Mouse (Mus musculus): Measurements from ENCODE around the gene Odf2.
"Not testable (repeated sequence)": the region's sequence is repeated elsewhere in the genome, so short reads cannot be mapped to it uniquely, and the experiment has no call there.

Gene Odf2

GRCm38 (mm10) chr2:29869646-29870451 is 19.2 kb upstream of the Odf2 start:
- DNase-seq: peak in 1 of 2 experiments; percentile 8

DNA sequence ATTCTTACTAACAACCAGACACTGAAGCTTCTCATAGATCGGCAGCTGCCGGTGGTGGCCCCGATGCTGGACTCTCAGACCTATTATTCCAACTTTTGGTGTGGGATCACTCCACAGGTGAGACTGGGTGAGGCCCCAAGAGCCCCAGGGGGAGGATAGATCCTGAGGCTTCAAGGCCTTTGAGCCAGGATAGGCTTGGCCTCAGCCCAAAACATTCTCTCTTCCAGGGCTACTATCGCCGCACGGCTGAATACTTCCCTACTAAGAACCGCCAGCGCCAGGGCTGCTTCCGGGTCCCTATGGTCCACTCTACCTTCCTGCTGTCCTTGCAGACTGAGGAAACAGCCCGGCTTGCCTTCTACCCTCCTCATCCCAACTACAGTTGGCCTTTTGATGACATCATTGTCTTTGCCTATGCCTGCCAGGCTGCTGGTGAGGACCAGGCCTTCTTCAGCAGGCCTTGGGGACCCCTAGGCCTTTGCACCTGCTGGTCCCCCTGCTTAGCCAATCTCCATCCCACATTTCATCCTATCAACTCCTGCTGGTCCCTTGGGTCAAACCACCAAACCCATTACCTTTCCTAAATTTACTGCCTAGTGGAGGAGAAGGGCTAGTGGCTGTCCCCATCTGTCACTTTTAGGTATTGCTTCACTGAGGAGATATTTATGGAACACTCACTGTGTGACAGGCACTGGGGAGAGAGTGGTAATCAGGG is 16.3 kb upstream of the Odf2 start:
- DNase-seq: no peak

GRCm38 (mm10) chr2:29873801-29874200 is 15.2 kb upstream of the Odf2 start:
- DNase-seq: no peak

DNA sequence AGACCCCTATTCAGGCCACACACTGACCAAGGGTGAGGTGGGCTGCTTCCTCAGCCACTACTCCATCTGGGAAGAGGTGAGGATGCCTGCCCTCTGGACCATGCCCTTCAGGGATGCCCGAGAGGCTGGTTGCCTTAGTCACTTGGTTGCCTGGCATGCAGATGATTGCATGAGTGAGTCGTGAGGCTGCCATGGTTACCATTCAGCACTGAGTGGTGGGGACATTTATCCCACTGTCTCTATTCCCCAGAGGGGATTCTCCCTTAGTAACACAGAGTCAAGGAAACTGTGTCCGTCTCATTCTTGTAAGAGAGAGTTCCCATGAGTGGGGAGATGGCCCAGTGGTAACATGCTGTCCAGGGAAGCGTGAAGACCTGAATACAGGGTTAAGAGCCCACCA is 11.0 kb upstream of the Odf2 start:
- no peak for DNase-seq

- DNase-seq: no peak
These were observed 9.8 kb upstream of the Odf2 start for GRCm38 (mm10) chr2:29879191-29879590.

GRCm38 (mm10) chr2:29879964-29880830 is 8.8 kb upstream of the Odf2 start:
- no peak for DNase-seq

- DNase-seq: not testable (repeated sequence)
These were observed 2.2 kb upstream of the Odf2 start for GRCm38 (mm10) chr2:29886659-29887292.

GRCm38 (mm10) chr2:29889991-29890833 is 1.2 kb downstream of the Odf2 start:
- DNase-seq: peak; percentile 91 to 92

DNA sequence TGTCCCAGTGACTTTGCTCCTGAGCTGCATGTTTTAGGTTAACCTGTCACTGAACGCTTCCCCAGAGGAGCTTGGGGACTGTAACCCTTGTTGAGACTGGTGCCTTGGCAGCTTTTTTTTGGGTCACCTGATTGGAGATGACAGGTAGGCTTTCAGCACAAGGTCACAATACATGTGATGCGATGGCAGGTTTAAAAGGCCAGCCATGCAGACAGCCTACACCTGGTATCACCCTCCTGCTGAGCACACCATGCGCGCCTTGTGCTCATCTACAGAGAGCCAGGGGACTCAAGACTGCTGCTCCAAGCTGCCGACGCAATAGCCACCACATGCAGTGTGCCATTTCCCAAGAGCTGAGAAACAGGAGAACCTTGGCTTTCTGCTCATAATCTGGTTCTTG is 2.8 kb downstream of the Odf2 start:
- no peak for DNase-seq

- no peak for DNase-seq
These were observed 7.0 kb downstream of the Odf2 start for GRCm38 (mm10) chr2:29896071-29896470.

DNA sequence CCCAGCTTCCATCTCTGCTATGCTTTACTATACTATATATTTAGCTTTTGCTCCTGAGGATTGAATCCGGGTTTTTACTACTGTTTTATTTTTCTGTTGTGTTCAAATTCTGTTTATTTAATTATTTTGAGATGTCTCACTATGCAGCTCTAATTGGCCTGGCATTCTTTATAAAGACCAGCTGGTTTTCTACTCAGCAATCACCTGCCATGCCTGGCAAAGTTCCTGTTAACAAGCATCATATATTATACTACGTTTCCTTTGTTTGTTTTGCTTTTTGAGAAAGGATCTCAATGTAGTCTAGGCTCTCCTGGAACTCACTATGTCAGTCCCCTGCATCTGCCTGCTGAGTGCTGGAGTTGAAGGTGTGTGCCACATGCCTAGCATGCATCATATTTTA is 8.3 kb downstream of the Odf2 start:
- DNase-seq: no peak

GRCm38 (mm10) chr2:29898081-29898480 is 9.1 kb downstream of the Odf2 start:
- DNase-seq: no peak

DNA sequence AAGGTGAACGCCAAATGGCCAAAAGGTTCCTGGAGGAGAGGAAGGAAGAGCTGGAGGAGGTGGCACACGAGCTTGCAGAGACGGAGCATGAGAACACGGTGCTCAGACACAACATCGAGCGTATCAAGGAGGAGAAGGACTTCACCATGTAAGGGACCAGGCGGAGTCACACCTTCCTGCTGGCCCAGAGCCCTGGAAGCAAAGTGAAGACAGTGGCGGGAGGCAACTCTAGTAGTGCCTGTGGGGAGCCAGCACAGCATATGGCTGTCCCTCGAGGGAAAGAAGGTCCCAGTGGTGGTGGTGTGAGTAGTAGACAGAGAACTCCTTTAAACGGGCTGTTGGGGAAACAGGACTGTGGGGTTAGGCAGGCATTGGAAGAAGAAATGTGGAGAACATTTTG is 13.2 kb downstream of the Odf2 start:
- no peak for DNase-seq

- not testable (repeated sequence) for DNase-seq
These were observed 19.1 kb downstream of the Odf2 start for GRCm38 (mm10) chr2:29908171-29908570.

DNA sequence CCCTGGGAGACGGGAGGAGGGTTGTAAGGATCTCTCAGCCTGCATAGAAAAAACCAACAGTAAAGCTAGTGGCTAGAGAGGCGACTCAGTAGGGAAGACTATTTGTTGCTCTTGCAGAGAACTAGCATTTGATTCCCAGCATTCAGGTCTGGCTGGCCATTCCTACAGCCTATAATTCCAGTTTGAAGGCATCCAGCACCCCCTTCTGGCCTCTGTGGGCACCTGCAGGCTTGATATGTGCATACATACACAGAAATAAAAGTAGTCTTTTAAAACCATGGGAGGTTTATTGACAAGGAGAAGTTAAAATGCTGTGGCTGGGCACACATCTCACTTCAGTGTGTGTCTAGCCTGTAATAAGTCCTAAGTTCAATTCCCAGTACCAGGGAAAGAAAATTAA is 21.0 kb downstream of the Odf2 start:
- peak in 1 of 2 experiments; percentile 37 for DNase-seq

DNA sequence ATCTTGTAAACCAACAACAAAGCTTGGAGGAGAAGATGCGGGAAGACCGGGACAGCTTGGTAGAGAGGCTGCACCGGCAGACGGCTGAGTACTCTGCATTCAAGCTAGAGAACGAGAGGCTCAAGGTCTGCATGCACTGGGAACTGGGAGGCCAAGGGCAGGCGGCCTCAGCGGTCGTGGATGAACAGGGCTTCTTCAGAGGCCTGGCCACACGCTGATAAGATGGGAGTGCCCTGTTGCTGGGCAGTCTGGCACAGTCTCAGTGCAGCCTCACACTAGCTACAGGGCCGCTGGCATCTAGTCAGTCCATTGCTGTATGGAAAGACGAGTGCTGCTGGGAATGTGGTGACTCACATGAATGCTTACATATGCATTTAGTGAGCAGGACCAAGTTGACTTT is 28.6 kb downstream of the Odf2 start:
- DNase-seq: peak in 1 of 2 experiments; percentile 11

DNA sequence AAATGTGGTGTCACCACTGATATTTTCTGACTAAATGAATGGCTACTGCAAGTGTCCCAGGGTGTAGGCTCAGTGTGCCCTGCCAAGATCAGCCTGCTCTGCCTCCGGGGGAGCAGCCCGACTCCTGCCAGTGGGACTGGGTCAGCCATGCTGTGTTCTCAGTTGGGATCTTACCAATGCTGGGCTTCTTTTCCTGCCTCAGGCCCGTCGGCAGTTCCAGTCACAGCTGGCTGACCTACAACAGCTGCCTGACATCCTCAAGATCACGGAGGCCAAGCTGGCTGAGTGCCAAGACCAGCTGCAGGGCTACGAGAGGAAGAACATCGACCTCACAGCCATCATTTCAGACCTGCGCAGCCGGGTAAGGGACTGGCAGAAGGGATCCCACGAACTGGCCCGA is 33.0 kb downstream of the Odf2 start:
- peak; percentile 69 to 85 for DNase-seq

DNA sequence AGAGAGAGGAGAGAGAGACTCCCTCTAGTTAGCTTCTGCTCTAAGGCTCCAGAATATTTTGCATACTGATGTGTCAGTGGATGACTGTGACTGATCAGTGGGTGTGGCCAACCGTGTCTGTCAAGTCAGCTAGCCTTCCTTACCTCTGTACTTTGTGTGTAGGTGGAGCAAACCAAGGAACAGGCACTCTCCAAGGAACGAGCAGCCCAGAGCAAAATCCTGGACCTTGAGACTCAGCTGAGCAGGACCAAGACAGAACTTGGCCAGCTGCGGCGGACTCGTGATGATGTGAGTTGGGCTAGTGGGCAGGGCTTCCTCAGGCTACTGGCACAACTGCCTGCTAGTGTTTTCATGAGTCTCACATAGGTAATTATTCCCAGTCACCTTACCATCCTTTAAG is 37.5 kb downstream of the Odf2 start:
- peak; percentile 83 to 90 for DNase-seq

GRCm38 (mm10) chr2:29930506-29930905 is 41.5 kb downstream of the Odf2 start:
- DNase-seq: no peak

- DNase-seq: no peak
These were observed 42.2 kb downstream of the Odf2 start for GRCm38 (mm10) chr2:29931194-29931593.

DNA sequence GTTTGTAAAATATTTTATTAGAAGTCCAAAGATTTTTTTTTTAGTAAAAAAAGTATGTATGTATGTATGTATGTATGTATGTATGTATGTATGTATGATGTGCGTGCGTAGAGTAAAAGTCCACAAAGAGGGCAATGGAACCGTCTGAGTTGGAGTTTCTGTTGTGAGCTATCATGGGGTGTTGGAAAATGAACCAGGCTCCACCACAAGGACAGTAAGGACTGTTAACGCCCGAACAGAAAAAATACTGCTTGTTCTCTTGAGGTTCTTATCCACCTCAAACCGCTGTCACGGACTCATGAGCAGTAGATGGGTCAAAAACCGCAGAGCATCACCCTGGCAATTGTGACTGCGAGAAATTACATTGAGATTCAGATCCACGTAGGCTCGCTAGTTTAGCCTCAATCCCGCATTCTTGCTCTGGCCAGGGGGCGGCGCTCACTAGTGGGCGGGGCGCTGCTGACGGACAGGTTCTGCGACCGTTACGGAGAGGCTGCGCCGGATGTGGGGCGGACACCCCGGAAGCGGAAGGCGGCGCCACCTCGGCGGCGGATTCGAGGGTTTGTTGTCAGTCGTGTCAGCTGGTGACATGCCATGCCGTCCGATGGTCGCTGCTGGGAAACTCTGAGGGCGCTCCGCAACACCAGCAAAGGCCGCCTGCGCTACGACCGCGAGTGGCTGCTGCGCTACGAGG is 46.0 kb downstream of the Odf2 start, which contains the start of gene Gle1:
Gene Gle1, plus strand, starts transcription at position 521 of the 694 bp plus-strand sequence.
- DNase-seq: peak; percentile 96 to 99

Measured in kidney, postnatal 36 days (tissue).